Mouse (Mus musculus) fat pad, adult 2 months (tissue): Measurements from ENCODE around the gene Uvrag.
"Not testable (repeated sequence)": the region's sequence is repeated elsewhere in the genome, so short reads cannot be mapped to it uniquely, and the experiment has no call there.

Experiments used
- DNase-seq: peaks from one replicate; pipeline ENCODE4 v3.0.0-alpha.2; 2011; ENCODE audit warnings: low read depth, low spot score; ENCODE audit errors: extremely low read depth

The Uvrag gene

DNA sequence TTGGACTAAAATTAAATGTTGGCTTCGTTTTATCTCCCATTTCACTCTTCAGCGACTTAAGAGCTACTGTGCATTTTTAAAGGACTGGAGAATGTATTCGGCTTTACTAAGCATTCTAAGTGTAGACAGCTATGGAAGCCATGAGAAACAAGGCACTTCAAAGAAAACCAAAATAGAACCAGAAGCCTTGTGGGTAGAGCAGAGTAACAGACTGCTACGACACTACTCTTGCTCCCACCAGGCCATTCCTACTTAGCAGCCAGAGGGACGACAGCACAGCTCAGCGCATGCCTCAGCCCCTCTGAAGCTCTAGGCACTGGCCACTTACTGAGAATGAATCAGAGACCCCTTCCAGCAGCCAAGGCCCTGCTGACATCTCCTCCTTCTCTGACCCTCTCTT lies 155.5 kb downstream of the Uvrag start:
- no peak for DNase-seq

DNA sequence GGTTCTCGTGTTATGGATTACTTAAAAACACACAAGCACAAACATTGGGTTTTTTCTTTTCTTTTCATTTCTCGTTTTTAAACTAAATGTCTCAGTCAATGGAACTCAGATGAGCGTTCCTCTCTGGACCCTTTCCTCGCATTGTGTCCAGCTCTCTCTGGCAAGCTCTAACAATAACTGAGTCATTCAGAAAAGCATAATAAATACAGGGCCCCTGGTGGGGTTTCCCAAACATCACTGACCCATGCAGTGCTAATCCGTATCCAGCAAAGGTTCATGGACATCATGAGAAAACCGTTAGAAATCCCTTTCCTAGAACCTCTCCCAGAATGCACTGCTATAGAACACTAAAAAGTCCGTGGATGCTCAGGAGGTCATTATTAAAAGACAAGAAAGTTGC lies 156.6 kb downstream of the Uvrag start:
- no peak for DNase-seq

DNA sequence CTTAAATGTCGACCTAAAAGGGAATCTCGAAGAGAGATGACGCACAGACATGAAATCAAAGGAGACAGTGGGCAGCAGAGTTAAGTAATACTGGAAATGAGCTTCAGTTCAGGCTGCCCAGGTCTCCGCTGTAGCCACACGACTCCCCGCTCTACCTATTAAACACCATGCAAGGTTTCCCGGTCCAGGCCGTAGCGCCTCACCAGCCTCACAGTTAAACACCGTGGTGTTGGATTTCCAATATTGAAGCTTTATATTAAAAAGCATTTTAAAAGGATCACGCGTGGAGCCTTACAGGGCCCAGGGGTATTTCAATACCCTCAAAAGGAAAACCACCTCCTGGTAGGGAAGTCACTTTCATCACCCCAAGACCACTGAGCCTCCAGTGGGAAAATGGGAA lies 157.9 kb downstream of the Uvrag start:
- no peak for DNase-seq

DNA sequence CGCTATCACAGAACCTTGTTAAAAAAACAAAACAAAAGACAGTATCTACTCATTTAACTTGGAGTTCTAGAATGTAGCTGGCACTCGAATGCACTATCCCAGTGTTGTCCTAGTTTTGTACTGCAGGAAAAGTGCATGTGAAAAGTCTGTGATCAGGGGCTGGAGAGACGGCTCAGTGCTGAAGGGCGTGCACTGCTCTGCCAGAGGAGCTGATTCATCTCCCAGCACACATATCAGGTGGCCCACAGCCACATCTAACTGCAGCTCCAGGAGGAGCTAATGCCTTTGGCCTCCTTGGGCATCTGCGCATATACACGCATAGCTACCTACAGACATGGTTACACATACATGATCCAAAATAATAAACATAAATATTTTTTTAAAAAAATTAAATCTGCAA lies 159.5 kb downstream of the Uvrag start:
- no peak for DNase-seq

DNA sequence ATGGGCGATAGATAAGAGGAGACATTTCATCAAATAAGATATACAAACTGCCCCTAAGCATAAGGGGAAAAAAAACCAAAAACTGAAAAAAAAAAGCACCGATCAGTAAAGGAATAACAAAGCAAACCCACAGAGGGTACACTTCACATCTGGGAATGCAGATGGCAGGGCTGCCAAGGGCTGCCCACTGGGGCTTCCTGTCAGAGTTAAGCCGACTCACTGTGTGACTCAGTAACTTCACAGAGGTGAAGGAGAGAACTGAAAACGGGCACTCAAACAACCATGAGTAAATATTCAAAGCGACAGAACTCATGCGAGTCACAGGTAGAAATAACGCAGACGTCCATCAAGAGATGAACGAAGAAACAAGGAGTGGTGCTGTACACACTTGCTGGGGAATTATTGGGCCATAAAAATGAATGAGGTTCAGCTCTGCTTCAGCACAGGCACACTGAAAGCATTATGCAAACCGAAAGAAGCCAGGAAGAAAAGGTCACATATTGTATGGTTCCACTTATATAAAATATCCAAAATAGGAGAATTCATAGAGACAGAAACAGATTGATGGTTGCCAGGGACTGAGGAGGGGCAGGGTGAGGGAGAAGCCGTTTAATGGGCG lies 164.0 kb downstream of the Uvrag start:
- DNase-seq, result no peak

DNA sequence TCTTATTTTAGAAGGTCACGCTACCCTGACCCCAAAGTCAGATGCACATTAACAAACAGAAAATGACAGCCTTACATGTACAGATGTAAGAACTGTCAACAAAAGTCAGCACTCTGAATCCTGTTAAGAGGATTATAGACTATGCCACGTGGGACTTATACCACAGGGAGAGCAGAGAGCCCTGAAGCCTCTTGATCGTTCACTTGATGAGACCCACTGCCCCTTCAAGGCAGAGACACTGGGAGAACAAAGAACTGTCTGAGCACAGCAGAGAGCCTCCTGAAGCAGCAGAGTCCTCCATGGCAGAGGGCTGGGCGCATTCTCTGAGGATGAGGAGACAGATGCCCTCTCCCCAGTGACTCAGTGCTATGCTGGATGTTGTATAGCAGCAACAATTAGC lies 166.4 kb downstream of the Uvrag start:
- no peak for DNase-seq

DNA sequence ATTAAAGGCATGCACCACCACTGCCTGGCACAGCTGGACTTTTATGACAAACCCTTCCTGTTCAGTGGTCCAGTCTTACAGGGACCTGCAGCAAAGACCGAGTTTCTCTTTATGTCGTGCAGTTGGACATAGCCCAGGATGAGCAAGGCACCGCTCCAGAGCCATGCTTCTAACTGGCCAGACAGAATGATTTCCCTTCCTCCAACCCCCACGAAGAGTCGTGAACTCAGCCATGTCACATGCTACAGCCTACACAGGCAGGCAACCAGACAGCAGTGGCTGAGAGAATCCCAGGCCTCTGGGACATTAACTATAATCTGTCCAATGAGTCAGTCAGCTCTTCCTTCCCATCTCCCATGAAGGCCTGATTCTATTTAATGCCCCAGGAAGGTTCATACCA lies 170.2 kb downstream of the Uvrag start:
- DNase-seq, result no peak

DNA sequence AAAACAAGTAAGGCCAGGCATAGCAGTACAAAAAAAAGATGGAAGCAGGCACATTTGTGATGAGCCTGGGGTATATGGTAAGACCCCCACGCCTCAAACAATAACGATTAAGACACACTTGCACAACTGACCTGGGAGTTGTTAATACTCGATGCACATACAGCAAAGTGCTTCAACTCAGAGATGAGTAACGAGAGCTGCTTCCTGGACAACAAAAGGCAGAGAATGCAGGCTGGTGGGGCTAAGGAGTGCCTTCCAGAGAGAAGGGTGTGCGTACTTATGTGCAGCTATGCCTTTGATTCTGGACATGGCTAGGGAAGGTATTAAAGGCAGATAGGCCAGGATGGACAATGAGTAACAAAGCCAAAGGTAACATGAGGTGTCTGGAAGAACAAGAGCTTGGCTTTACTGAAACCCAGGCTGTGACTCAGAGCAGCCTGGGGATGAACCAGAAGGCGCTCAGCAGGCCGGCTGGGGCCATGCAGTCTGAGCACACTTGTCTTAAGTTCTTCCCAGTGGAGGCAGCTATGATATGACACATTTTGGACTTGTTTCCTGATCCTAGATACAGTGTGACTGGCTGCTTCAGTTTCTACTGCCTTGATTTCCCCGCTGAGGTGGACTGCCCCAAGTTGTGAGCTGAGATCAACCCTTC lies 172.1 kb downstream of the Uvrag start:
- DNase-seq, result no peak

DNA sequence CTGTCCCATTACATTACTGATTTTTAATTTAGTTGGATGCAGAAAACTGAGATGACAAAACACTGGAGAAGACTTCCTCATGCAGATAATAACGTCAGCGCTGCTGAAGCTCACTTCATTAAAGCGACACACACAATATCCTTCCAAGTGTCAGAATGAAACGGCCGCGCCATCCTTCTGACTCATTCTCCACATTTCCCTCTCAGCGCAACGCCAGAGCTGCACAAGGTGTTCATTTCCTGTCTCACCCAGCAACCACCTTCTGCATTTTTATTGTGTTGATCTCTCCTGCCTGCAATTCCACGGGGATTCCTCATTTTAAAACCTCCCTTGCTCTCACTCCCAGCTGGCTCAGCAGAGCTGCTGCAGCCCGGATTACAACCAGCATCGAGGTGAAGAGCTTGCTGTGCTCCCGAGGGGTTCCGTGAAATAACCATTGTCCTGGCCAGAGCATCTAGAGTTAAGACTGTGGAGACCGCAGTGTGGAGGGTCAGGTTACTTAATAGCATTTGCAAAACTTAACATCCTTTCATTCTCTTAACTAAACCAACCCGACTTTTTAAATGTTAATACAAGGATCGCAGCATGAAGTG lies 172.8 kb downstream of the Uvrag start:
- DNase-seq, result no peak

DNA sequence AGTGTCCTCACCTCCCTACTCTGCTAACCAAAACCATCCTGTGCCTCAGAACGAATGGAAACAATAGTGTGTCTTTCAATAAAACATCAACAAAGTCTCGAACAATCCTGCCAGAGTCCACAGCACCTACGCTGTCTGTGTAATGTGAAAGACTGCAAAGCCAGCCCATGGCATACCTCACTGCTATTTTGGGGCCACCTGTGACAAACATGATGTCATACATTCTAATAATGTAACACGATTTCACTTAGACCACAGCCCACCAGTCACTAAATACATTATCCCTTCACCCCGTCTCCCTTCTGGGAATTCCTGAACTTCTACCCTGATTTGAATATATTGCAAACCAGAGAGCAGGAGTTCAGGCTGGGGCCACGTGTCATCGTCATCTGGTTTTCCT lies 173.3 kb downstream of the Uvrag start:
- no peak for DNase-seq

DNA sequence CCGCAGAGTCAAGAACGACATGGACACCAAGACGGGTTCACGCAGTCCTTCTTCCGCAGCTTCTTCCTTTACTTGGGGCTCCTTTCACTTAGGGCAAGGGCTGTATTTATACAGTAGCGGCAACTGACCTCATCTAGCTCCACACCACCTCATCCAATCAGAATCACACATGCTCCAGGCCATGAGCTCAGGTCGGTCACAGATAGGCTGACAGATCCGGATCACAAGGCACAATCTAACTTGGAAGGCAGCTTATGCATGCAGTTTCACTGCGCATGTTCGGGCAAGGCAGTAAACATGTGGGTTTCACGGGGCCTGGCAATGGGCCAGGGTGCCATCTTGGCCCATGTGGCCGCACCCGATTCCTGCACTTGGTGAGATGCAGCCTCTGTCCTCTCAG lies 177.4 kb downstream of the Uvrag start:
- DNase-seq, result not testable (repeated sequence)

DNA sequence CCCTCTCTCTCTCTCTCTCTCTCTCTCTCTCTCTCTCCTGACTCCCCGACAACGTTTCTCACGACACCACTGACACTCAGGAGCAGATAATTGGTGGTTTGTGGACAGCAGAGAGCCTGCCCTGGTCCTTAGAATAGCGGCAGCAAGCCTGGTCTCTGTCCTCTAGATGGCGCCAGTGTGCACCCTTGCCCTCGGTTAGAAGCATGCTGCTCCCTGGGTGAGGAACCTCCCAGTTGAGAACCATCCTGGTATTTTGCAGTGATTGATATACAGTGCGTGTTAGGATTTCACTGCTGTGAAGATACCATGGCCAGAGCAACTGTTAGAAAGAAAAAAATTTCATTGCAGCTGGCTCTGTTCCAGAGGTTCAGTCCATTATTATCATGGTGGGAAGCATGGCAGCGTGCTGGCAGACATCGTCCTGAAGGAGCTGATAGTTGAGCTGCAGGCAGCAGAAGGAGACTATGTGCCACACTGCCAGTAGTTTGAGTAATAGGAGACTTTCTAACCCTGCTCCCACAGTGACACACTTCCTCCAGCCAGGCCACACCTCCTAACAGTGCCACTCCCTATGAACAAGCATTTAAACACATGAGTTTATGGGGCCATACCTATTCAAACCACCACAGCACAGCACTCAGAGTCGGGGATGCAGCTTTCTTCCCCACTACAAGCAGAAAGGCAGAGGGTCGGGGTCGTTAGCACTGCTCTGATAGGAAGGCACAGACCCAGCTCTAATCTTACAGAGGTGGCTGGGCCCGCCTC lies 178.2 kb downstream of the Uvrag start:
- no peak for DNase-seq

DNA sequence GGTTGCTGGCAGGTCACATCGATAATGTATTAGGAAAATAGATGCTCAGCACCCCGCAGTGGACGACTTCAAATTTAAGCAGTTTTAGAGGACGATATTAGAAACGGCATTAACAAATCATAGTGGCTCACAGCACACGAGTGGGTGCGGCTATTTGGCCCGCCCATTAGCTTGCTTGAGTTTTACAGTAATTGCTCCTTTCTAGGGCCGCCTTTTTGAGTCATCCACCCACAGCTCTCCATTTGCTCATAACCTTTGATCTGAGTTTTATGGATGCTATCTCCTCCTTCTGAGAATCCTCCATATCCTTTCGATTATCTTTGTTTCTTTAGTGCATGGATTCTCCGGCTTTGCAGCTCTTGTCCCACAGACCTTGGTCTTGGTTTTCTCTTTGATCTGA lies 178.9 kb downstream of the Uvrag start:
- no peak for DNase-seq

DNA sequence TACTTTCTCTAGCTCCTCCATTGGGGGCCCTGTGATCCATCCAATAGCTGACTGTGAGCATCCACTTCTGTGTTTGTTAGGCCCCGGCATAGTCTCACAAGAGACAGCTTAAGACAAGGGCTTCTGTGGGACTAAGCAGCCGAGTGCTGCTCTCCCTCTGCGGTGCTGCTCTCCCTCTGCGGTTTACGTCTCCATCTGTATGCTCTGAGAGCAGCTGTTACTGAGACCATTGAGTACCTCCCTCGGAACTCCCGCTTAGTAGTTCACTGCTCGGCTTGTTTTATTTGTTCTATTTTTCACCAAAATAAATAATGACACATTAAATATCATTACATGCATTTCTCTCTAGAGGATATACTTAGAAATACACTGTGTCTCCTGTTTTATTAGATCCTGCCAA lies 180.7 kb downstream of the Uvrag start:
- no peak for DNase-seq

DNA sequence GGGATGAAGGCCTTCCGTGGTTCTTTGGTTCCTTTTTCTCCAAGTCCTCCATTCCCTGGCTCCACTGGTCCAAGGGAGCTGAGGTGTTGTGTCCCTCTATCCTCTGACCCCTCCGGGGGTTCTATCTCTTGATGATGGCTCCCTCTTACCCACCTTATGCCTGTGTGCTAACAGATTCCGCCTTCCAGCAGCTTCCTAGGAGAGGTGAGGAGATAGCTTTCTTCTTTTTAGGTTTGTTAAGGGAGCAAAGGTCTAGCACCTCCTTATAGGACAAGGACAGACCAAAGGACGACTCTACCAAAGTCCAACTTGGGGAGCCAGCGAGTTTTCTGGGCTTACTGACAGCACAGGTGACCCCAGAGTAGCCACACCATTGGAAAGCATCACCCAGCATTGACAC lies 181.7 kb downstream of the Uvrag start:
- DNase-seq, result no peak

DNA sequence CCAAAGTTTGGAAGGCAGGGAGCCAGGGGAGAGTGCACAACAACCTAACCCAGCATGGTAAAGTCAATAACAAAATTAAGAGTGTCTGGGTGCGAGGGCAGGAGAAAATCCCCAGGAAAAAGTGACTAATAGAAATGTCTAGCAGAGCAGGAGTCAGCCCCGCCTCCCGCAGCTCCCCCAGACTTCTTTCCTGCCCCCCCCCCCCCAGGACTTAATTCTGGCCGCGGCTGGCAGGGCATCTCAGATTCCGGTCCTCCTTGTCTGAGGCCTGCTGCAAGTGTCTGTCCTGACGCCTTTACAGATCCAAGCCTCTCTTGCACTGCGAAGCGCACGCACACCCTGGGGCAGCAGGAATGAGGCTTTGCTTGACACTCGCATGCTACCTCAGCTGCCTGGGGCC lies 182.8 kb downstream of the Uvrag start:
- DNase-seq, result no peak

DNA sequence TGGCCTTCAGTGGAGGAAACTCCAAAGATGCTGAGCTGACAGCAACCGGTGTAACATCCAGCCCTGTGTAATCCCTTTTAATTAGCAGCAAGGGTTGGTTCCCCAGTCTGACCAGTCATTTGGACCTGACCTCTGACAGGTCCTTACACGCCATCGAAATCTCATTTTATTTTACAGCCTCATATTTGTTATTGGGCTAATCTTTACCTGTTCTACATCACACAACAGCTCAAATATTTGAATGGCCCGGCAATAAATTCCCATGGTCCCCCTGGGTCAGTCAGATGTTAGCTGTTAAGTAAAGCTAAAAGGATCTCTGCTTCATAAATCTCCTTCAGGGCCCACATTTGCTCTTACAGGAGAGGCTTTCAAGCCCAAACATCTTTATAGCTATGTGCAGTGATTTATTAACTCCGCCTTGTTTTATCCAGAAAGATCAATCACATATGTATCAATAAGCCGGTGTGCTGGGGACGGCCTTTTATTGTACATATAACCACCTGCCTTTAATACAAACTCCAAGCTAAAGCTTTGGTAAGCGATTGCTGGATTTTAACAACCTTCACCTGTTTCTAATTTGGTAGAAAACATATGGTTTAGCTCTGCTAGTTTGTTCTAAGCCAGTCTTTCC lies 183.7 kb downstream of the Uvrag start:
- DNase-seq, result no peak

DNA sequence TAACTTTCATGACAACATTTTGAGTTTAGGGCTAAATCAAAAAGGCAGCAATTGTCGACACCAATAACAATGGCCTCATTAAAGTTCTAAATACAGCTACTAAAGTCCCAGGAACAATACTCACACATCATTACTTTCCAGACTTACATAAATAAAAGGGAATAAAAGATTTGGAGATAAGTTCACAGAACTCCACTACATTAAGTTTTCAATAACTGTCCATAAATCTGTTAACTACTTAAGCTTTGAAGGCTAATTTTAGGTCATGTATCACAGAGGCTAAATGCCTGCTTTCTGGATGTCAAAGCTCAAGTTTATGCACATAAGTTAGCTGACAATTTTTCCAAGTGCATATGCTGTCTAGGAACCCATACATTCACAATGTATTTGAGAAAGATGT lies 184.3 kb downstream of the Uvrag start:
- DNase-seq, result no peak

DNA sequence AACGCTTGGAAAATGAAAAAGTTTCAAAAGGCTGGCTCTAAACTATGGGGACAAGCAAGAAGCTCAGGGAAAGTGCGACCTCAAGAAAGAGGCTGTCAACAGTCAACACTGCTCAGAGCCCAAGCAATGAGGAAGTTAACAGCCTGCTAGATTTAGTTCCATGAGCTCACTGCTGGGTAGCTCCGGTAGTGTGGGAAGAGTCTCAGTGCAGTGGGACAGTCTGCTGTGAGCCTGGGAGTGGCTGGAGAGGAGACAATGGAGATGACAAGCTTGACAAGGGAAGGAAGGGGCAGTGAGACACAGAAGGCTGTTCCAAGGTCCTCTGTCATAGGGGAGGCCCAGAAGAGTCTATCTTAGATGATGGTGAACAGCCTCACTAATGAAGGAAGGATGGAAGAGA lies 187.3 kb downstream of the Uvrag start:
- no peak for DNase-seq

DNA sequence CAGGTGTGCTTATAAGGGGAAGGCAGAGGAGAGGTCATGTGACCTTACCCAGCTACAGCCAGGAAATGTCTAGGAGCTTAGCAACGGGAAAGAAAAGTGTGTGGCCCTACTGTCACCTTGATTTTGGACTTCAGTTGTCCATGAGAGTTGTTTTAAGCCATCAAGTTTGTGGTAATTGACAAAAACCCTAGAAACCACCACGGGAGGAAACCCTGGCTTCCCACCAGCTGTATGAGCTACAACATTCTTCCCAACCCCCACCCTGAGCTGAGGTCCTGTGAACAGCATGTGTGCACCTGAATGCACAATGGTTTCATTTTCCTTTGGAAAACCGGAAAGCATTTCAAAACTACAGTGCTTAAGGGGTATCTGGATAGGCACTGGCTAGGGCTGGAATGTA lies 196.0 kb downstream of the Uvrag start:
- DNase-seq, result no peak

DNA sequence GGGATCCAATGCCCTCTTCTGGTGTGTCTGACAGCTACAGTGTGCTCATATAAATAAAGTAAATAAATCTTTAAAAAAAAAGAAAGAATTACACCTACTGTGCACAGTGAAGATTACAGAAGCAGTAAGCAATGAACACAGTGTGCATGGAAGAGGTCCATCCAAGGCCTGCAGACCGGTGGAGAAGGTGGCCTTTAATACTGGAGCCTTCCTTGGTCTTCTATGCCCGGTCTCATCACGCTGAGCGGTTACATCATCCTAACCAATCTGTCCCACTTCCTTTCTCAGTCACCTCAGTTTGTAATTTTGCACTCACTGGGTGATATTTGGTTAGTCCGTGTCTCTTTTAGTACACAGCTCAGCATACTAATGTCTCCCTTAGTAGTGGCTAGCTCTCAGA lies 197.3 kb downstream of the Uvrag start:
- DNase-seq, result no peak

DNA sequence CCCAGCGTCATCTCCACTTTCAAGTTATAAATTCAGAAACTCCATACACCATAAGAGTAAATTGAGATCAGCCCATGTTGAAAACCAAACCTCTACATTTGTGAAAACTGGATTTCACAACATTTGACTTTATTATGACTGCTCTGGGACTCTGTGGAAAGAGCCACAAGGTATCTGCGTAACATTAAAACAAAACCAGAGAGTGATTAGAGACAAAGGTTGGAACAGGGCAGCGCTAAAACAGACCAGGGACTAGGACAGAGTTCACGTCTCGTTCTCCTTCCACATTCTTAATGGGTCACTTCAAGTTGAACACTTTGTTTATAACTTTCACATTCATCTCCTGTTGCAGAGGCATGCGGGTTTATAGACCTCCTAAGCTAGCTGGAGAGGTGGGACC lies 198.2 kb downstream of the Uvrag start:
- no peak for DNase-seq
